ENCODE assay signal across 10 mouse cellular contexts in genomic region chr2:51066423-51066831, GRCm38 (mm10).
DNase-seq lines count a peak whose midpoint lies in the region; ATAC-seq and TF ChIP-seq lines count a peak whose summit lies in the region.
"Had no signal": no experiment of that assay in that cellular context is flagged by ENCODE, and none has a peak within 500 bp of the region (broad histone marks: within the 10 kb centered on the region; RNA-seq: fewer than 3 reads in every experiment).

No protein-coding gene starts in this region.

- no peak for TF ChIP-seq CTCF in gastrocnemius, adult 2 months (IDR thresholded peaks at IDR 0.05)

- peak; percentile 92 for ATAC-seq in midbrain, embryonic 12.5 days (ENCODE audit: low FRiP score, low read depth)
- ATAC-seq in kidney, embryonic 14.5 days (ENCODE audit: low FRiP score, low TSS enrichment): no peak

- 32% methylated on average over 11 of the region's 11 CpGs for WGBS in midbrain, embryonic 12.5 days
- 63% methylated on average over 11 of the region's 11 CpGs for WGBS in kidney, embryonic 14.5 days

- peaks cover 7% of the 10 kb centered on the region; the same call in 1 of the 2 replicates for H3K9me3 ChIP-seq in midbrain, embryonic 12.5 days
- no peaks in the 10 kb centered on the region for H3K9me3 ChIP-seq in kidney, embryonic 14.5 days (ENCODE audit: control insufficient read depth, low read length)

- 0 out of 2 replicates have a peak overlapping the region, but pooled peaks have one; percentile 10 for H3K4me2 ChIP-seq in midbrain, embryonic 12.5 days (replicated peaks)
- no peak overlapping the region for H3K4me2 ChIP-seq in kidney, embryonic 14.5 days (replicated peaks; ENCODE audit: low read depth, low read length)
- H3K4me2 ChIP-seq: heart, embryonic 11.5 days had no signal

- DNase-seq in right cerebral cortex, adult 18-20 months: peak; percentile 8
- DNase-seq in right cerebral cortex, postnatal 25 days: no peak
- peak; percentile 13 to 27 for DNase-seq in frontal cortex, postnatal 14 days (ENCODE audit: low spot score in 2 of 2)
- no peak for DNase-seq in thymus, postnatal 25 days
- DNase-seq in adrenal gland, postnatal 25 days: no peak
- no peak for DNase-seq in gastrocnemius, adult 2 months
- DNase-seq: thymus, adult 18-20 months had no signal

- peak overlapping the region; percentile 93 for H3K27ac ChIP-seq in midbrain, embryonic 12.5 days (replicated peaks)
- H3K27ac ChIP-seq in kidney, embryonic 14.5 days (ENCODE audit: low read depth, low read length): no peak overlapping the region
- no peak overlapping the region for H3K27ac ChIP-seq in gastrocnemius, adult 2 months

- H3K4me1 ChIP-seq in midbrain, embryonic 12.5 days: peaks cover 19% of the 10 kb centered on the region
- H3K4me1 ChIP-seq in kidney, embryonic 14.5 days (ENCODE audit: control insufficient read depth, insufficient read depth, low read length): 0 out of 2 replicates have a peak, but pooled peaks cover 4% of the 10 kb centered on the region

- no peak overlapping the region for H3K9ac ChIP-seq in midbrain, embryonic 12.5 days (replicated peaks)
- no peak overlapping the region for H3K9ac ChIP-seq in kidney, embryonic 14.5 days (ENCODE audit: low read depth, low read length)

- no peak overlapping the region for H3K4me3 ChIP-seq in midbrain, embryonic 12.5 days
- H3K4me3 ChIP-seq in kidney, embryonic 14.5 days (ENCODE audit: low read length): no peak overlapping the region
- H3K4me3 ChIP-seq in gastrocnemius, adult 2 months: no peak overlapping the region

- no peaks in the 10 kb centered on the region for H3K27me3 ChIP-seq in midbrain, embryonic 12.5 days
- no peaks in the 10 kb centered on the region for H3K27me3 ChIP-seq in kidney, embryonic 14.5 days (ENCODE audit: control insufficient read depth, insufficient read depth, low read length)

- H3K36me3 ChIP-seq in midbrain, embryonic 12.5 days: no peaks in the 10 kb centered on the region
- H3K36me3 ChIP-seq in kidney, embryonic 14.5 days (ENCODE audit: control insufficient read depth, insufficient read depth, low read length): no peaks in the 10 kb centered on the region

- intact Hi-C loops in gastrocnemius, adult 2 months (cut with DNase I): no loop called here

Comparison
In these comparisons a context has a peak if more than half of its experiments do, and no peak if none do; other contexts are left out.
1. DNase-seq: peak in right cerebral cortex, adult 18-20 months (single experiment) and frontal cortex, postnatal 14 days (2 of 2); none in right cerebral cortex, postnatal 25 days (single experiment), thymus, postnatal 25 days (single experiment), adrenal gland, postnatal 25 days (single experiment) and gastrocnemius, adult 2 months (single experiment).